Mouse (Mus musculus) liver, postnatal 0 days (tissue): ENCODE data around the gene Tbc1d22a.

Experiments
- CTCF ChIP-seq: sonication (generic); IDR thresholded peaks from 2 replicates; pipeline ENCODE4 v1.5.1; 2016; ENCODE audit warnings: antibody characterized with exemption, low read depth
- EP300 ChIP-seq: IDR thresholded peaks from 2 replicates; pipeline ENCODE4 v1.6.1; 2016; ENCODE audit warnings: antibody characterized with exemption, low read depth, mild to moderate bottlenecking

DNA sequence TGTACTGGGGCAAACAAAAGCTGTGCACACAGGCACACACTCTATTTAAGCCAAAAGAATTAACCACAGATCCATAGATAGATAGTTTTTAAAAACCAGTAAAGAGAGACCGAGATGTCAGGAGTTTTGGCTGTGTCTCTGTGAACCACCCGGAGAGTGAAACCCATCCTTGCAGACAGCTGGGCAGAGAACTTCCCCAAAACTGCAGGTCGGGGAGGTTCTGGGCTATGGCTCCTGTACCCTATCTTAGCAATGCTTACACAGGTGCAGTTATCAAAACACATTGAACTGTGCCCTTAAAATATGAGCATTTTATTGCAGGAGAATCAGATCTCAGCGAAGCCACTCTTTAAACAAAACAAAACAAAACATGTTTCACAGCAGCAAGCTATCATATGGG is 33.8 kb upstream of the Tbc1d22a start:
- no peak for TF ChIP-seq CTCF
- no peak for TF ChIP-seq EP300
